In the genomic region with DNA sequence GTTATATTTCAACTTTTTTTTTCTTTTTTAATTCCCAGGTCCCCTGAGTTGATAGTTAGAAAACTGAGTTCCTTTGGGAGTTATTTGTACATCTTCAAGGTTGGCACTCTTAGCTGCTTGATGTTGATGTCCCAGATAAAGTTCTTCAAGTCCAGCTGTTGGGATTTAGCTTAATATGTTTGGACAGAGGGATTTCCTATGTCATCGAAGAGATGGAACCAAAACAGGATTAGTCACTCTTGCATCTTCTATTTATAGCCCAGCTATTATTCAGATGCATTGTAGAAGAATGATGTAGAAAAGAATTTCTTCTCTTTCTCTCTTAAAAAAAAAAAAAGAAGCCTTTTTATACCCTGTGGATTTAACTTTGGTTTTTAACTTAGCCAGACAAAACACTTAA, we compare ENCODE assay signal across 23 mouse cellular contexts.
DNase-seq lines count a peak whose midpoint lies in the region; TF ChIP-seq lines count a peak whose summit lies in the region.
"Had no signal": no experiment of that assay in that cellular context is flagged by ENCODE, and none has a peak within 500 bp of the region (broad histone marks: within the 10 kb centered on the region; RNA-seq: fewer than 3 reads in every experiment).

No protein-coding gene starts in this region.

- no peak for DNase-seq in gastrocnemius, adult 2 months
- no peak for DNase-seq in gastrocnemius, postnatal 14 days
- peak; percentile 52 for DNase-seq in 3T3-L1 (ENCODE audit: low read depth, low spot score)
- DNase-seq in Muller cell, postnatal 12 days (ENCODE audit: inconsistent ontology term), result peak; percentile 40
- no peak for DNase-seq in right cerebral cortex, postnatal 10 days (ENCODE audit: low spot score in 2 of 2)
- DNase-seq in lung, postnatal 25 days (ENCODE audit: low spot score), result no peak
- DNase-seq in testis, postnatal 14 days (ENCODE audit: low spot score), result no peak
- DNase-seq: adrenal gland, adult 2 months; adrenal gland, postnatal 10 days; adrenal gland, postnatal 25 days; cerebellum, adult 11 months; cerebellum, adult 18-20 months; cerebellum, adult 8-10 months; cerebellum, adult 9-11 months; cerebellum, postnatal 14 days had no signal

- H3ac ChIP-seq in myocyte (ENCODE audit: control insufficient read depth, insufficient read length), result no peak overlapping the region

- intact Hi-C loops in gastrocnemius, adult 2 months (cut with DNase I), result no loop called here
- intact Hi-C loops in gastrocnemius, postnatal 14 days (cut with DNase I; ENCODE audit: low total_unique reads), result no loop called here

- H3K4me2 ChIP-seq in myocyte (ENCODE audit: low read depth), result peak overlapping the region; percentile 7
- H3K4me2 ChIP-seq: embryonic facial prominence, embryonic 12.5 days; forebrain, embryonic 12.5 days had no signal

- no peaks in the 10 kb centered on the region for H3K36me3 ChIP-seq in myocyte (ENCODE audit: control insufficient read depth, insufficient read depth)
- H3K36me3 ChIP-seq: embryonic facial prominence, embryonic 10.5 days; embryonic facial prominence, embryonic 12.5 days; forebrain, embryonic 10.5 days; forebrain, embryonic 12.5 days; G1E had no signal

- TF ChIP-seq POLR2A in myocyte (IDR thresholded peaks at IDR 0.05; ENCODE audit: insufficient read length, low read depth), result no peak

- no peak overlapping the region for H3K4me3 ChIP-seq in gastrocnemius, adult 2 months
- no peak overlapping the region for H3K4me3 ChIP-seq in myocyte
- H3K4me3 ChIP-seq: embryonic facial prominence, embryonic 10.5 days; embryonic facial prominence, embryonic 12.5 days; erythroblast, embryonic 14.5 days; forebrain, embryonic 10.5 days; forebrain, embryonic 12.5 days had no signal

- no peaks in the 10 kb centered on the region for H3K79me2 ChIP-seq in myocyte (ENCODE audit: control insufficient read depth, insufficient read depth)

- no peak for TF ChIP-seq CTCF in gastrocnemius, adult 2 months (IDR thresholded peaks at IDR 0.05)

- H3K27ac ChIP-seq in gastrocnemius, adult 2 months, result peak overlapping the region; percentile 56; the same call in 1 of the 2 replicates
- H3K27ac ChIP-seq: embryonic facial prominence, embryonic 10.5 days; forebrain, embryonic 10.5 days; forebrain, embryonic 12.5 days had no signal

- no peaks in the 10 kb centered on the region for H3K27me3 ChIP-seq in myocyte (ENCODE audit: control insufficient read depth, insufficient read depth, insufficient read length)
- H3K27me3 ChIP-seq: CH12.LX; embryonic facial prominence, embryonic 12.5 days; forebrain, embryonic 12.5 days had no signal

TF ChIP-seq in myocyte, 11 proteins besides CTCF, POLR2A, EP300 and RAD21:
- no peak for TF ChIP-seq REST (IDR thresholded peaks at IDR 0.05; ENCODE audit: insufficient read depth, insufficient read length)
- no peak for TF ChIP-seq POLR2AphosphoS2 (IDR thresholded peaks at IDR 0.05; ENCODE audit: insufficient read length, low read depth)
- no peak for TF ChIP-seq TCF3 (IDR thresholded peaks at IDR 0.05; ENCODE audit: insufficient read length, low read depth)
- no peak for TF ChIP-seq CEBPB (IDR thresholded peaks at IDR 0.05; ENCODE audit: insufficient read depth, poor library complexity, severe bottlenecking)
- TF ChIP-seq SRF (IDR thresholded peaks at IDR 0.05; ENCODE audit: control insufficient read depth, insufficient read length, low read depth), result no peak
TF ChIP-seq in myocyte: peak in this region for 0.

Comparison
In these comparisons a context has a peak if more than half of its experiments do, and no peak if none do; other contexts are left out.
1. DNase-seq: peak in 3T3-L1 (single experiment) and Muller cell, postnatal 12 days (single experiment); none in gastrocnemius, adult 2 months (single experiment), gastrocnemius, postnatal 14 days (single experiment), right cerebral cortex, postnatal 10 days (0 of 2), lung, postnatal 25 days (single experiment) and testis, postnatal 14 days (single experiment).